Comparison of ENCODE assay signal across 1 mouse cellular context in genomic region chr7:3338286-3338935, GRCm38 (mm10).
TF ChIP-seq lines count a peak whose summit lies in the region.

No protein-coding gene starts in this region.

TF ChIP-seq in ES-E14, 5 proteins besides CTCF, POLR2A, EP300 and RAD21 (continued from another document):
- TF ChIP-seq HCFC1 (IDR thresholded peaks at IDR 0.05; ENCODE audit: borderline replicate concordance, insufficient read depth, low read length) (no peak), ZNF384 (IDR thresholded peaks at IDR 0.05; ENCODE audit: low read depth, low read length) (no peak), CHD2 (IDR thresholded peaks at IDR 0.05; ENCODE audit: low read depth, low read length) (no peak), ZC3H11A (IDR thresholded peaks at IDR 0.05; ENCODE audit: borderline replicate concordance, low read depth, low read length) (no peak)
